Mouse (Mus musculus): Measurements from ENCODE around the gene Ccdc162. TPM values are rescaled to one million over a fixed set of nuclear protein-coding genes. Genes with fewer than 3 reads are reported as not detected.

The Ccdc162 gene
- polyA plus RNA-seq, 1 experiment from 2014 or later: 0.20 TPM

DNA sequence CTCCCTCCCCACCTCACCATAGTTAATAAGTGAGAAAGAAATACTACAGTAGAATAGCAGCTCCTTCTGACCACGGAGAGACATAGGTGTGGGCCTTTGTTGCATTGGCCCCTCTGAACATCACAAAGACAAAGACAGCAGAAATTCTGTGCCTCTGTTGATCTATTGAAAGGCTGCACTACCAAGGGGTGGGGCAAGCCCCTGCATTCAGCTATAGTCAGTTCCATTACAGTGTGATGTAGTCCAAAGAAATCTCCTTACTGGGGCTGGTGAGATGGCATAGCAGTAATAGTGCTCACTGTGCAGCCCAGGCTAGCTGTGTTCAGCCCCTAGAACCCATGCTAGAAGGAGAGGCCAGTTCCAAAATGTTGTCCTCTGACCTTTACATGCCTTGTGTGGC lies 211.4 kb downstream of the Ccdc162 start:
- TF ChIP-seq CTCF (IDR thresholded peaks at IDR 0.05; ENCODE audit: low read depth): no peak
- no peaks in the 10 kb centered on the region for H3K4me1 ChIP-seq (ENCODE audit: insufficient read depth)
- H3K36me3 ChIP-seq (ENCODE audit: insufficient read depth): no peaks in the 10 kb centered on the region
- H3K27me3 ChIP-seq (ENCODE audit: insufficient read depth, low read length): no peaks in the 10 kb centered on the region
- H3K27ac ChIP-seq (ENCODE audit: low read depth): no peak overlapping the region
- WGBS: 89% methylated on average over 1 of the region's 1 CpGs
- DNase-seq: no peak
- no peak overlapping the region for H3K4me3 ChIP-seq (ENCODE audit: low read depth, low read length)
- H3K9ac ChIP-seq: no peak overlapping the region
- ATAC-seq (ENCODE audit: insufficient read depth): no peak
- no peak overlapping the region for H3K4me2 ChIP-seq
- H3K9me3 ChIP-seq (ENCODE audit: low read depth, low read length): no peaks in the 10 kb centered on the region

DNA sequence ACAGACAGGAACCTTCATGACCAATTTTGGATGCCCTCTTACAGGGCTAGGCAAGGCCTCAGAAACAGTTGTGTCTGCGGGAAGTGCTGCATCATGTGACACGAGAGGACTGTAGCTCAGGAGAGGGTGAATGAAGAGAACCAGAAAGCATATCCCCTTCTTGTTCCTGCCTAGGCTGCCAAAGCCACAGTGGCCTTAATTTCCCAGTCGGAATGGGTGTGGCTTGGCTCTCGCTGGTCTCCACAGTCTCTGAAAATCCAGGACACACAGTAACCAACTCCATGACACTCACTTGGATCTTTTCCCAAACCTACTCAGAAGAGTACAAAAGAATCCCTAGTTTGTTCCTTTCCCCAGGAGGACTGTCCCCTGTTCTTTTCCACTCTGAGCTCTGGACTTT lies 215.5 kb downstream of the Ccdc162 start:
- 51% methylated on average over 4 of the region's 4 CpGs for WGBS
- DNase-seq (peak; percentile 45), ATAC-seq (ENCODE audit: insufficient read depth) (no peak)
- Histone ChIP-seq H3K9ac (no peak overlapping the region), H3K4me1 (ENCODE audit: insufficient read depth) (no peaks in the 10 kb centered on the region), H3K4me2 (no peak overlapping the region), H3K36me3 (ENCODE audit: insufficient read depth) (no peaks in the 10 kb centered on the region), H3K27ac (ENCODE audit: low read depth) (no peak overlapping the region), H3K9me3 (ENCODE audit: low read depth, low read length) (no peaks in the 10 kb centered on the region), H3K4me3 (ENCODE audit: low read depth, low read length) (no peak overlapping the region), H3K27me3 (ENCODE audit: insufficient read depth, low read length) (no peaks in the 10 kb centered on the region)
- no peak for TF ChIP-seq CTCF (IDR thresholded peaks at IDR 0.05; ENCODE audit: low read depth)

DNA sequence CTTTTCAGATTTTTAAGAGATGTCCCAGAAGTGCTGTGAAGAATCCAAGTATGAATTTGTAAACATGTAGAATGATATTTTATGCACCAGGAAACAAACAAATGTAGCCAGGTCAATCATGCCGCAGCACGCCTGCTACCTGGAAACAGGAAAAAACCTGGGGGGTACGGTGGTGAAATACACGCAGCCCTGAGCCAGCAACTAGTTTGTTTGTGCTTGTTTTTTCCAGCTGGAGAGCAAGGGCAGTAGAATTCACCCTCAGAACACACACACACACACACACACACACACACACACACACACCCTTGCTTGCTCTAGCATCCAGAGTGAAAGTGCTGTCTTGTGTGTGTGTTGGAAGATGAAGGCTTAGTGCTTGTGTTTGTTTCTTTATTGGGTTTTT lies 225.3 kb downstream of the Ccdc162 start:
- Histone ChIP-seq H3K4me2 (peak overlapping the region; percentile 100), H3K4me1 (ENCODE audit: insufficient read depth) (peaks cover 4% of the 10 kb centered on the region), H3K27ac (ENCODE audit: low read depth) (no peak overlapping the region), H3K36me3 (ENCODE audit: insufficient read depth) (peaks cover 24% of the 10 kb centered on the region), H3K27me3 (ENCODE audit: insufficient read depth, low read length) (no peaks in the 10 kb centered on the region), H3K9ac (no peak overlapping the region), H3K9me3 (ENCODE audit: low read depth, low read length) (no peaks in the 10 kb centered on the region), H3K4me3 (ENCODE audit: low read depth, low read length) (peak overlapping the region; percentile 67; the same call in 1 of the 2 replicates)
- ATAC-seq (ENCODE audit: insufficient read depth) (no peak), DNase-seq (no peak)
- WGBS: 44% methylated on average over 4 of the region's 4 CpGs
- no peak for TF ChIP-seq CTCF (IDR thresholded peaks at IDR 0.05; ENCODE audit: low read depth)

DNA sequence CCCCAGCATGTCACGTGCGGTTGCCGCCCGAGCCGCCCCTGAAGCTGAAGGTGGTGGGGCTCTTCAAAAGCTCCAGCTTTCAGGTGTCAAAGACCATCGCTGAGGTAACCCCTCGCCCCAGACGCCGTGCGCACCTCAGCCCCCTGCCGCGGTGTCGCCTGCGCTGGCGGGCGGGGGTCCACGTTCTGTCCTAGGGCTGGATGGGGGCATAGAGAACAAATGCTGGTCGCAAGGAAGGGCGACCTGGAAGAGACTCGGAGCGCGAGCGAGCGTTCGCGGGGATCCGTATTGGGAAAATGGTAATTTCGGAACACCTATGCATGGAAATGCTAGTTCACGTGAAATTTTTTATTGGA lies 225.9 kb downstream of the Ccdc162 start:
- no peak for TF ChIP-seq CTCF (IDR thresholded peaks at IDR 0.05; ENCODE audit: low read depth)
- Histone ChIP-seq H3K9me3 (ENCODE audit: low read depth, low read length) (no peaks in the 10 kb centered on the region), H3K36me3 (ENCODE audit: insufficient read depth) (peaks cover 30% of the 10 kb centered on the region), H3K4me3 (ENCODE audit: low read depth, low read length) (peak overlapping the region; percentile 67), H3K27me3 (ENCODE audit: insufficient read depth, low read length) (no peaks in the 10 kb centered on the region), H3K9ac (peak overlapping the region; percentile 58), H3K4me1 (ENCODE audit: insufficient read depth) (peaks cover 4% of the 10 kb centered on the region), H3K27ac (ENCODE audit: low read depth) (no peak overlapping the region), H3K4me2 (peak overlapping the region; percentile 100)
- ATAC-seq (ENCODE audit: insufficient read depth) (no peak), DNase-seq (no peak)
- under 1% methylated on average over 29 of the region's 29 CpGs for WGBS

GRCm38 (mm10) chr10:41489708-41490517 lies 226.5 kb downstream of the Ccdc162 start, which contains the start of the genes Smpd2 and Ppil6:
Gene Smpd2 (minus strand): TSS chr10:41490369.
Gene Ppil6 (plus strand): TSS chr10:41490439.
- ATAC-seq (ENCODE audit: insufficient read depth) (peak; percentile 94), DNase-seq (peak; percentile 98)
- peak within 1 kb of the TSS; percentile 67 for H3K4me3 ChIP-seq (ENCODE audit: low read depth, low read length)
- H3K4me2 ChIP-seq: peak within 1 kb of the TSS; percentile 100
- peak within 1 kb of the TSS; percentile 81 for H3K27ac ChIP-seq (ENCODE audit: low read depth)
- 0 out of 2 replicates have a peak, but pooled peaks have one; percentile 9 for TF ChIP-seq CTCF (IDR thresholded peaks at IDR 0.05; ENCODE audit: low read depth)
- H3K9ac ChIP-seq: peak within 1 kb of the TSS; percentile 74
- WGBS: under 1% methylated on average over 50 of the region's 50 CpGs
- H3K9me3 ChIP-seq (ENCODE audit: low read depth, low read length): no peaks in the 10 kb centered on the region
- peaks cover 36% of the 10 kb centered on the region for H3K36me3 ChIP-seq (ENCODE audit: insufficient read depth)
- H3K4me1 ChIP-seq (ENCODE audit: insufficient read depth): peaks cover 4% of the 10 kb centered on the region
- no peaks in the 10 kb centered on the region for H3K27me3 ChIP-seq (ENCODE audit: insufficient read depth, low read length)

GRCm38 (mm10) chr10:41489294-41489693 lies 227.1 kb downstream of the Ccdc162 start:
- Histone ChIP-seq H3K4me3 (ENCODE audit: low read depth, low read length) (peak overlapping the region; percentile 67), H3K9ac (peak overlapping the region; percentile 74), H3K36me3 (ENCODE audit: insufficient read depth) (peaks cover 42% of the 10 kb centered on the region), H3K9me3 (ENCODE audit: low read depth, low read length) (no peaks in the 10 kb centered on the region), H3K27me3 (ENCODE audit: insufficient read depth, low read length) (no peaks in the 10 kb centered on the region), H3K27ac (ENCODE audit: low read depth) (peak overlapping the region; percentile 26; the same call in 1 of the 2 replicates), H3K4me2 (peak overlapping the region; percentile 100), H3K4me1 (ENCODE audit: insufficient read depth) (peaks cover 4% of the 10 kb centered on the region)
- ATAC-seq (ENCODE audit: insufficient read depth) (0 out of 2 replicates have a peak, but pooled peaks have one; percentile 5), DNase-seq (no peak)
- 16% methylated on average over 8 of the region's 8 CpGs for WGBS
- TF ChIP-seq CTCF (IDR thresholded peaks at IDR 0.05; ENCODE audit: low read depth): no peak

DNA sequence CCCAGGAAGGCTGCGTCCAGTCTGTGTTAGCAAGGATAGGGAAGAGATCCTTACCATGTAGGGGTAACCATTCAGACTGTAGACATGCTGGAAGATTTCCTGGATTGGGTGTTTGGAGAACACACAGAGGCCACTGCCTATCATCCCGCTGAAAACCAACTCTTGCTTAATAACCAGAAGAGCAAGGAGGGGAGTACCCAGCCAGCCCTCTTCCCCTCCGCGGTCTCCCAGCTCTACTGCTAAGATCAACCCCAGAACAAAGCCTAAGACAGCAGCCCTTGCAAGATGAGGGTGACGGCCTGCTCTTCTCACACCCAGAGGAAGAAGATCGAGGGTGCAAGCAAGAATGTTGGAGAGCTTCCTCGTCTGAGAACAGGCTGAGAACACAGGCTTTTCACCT lies 227.6 kb downstream of the Ccdc162 start:
- H3K27ac ChIP-seq (ENCODE audit: low read depth): peak overlapping the region; percentile 26; the same call in 1 of the 2 replicates
- DNase-seq (peak; percentile 28), ATAC-seq (ENCODE audit: insufficient read depth) (no peak)
- WGBS: 25% methylated on average over 7 of the region's 7 CpGs
- H3K4me1 ChIP-seq (ENCODE audit: insufficient read depth): peaks cover 4% of the 10 kb centered on the region
- H3K9ac ChIP-seq: peak overlapping the region; percentile 74
- peaks cover 46% of the 10 kb centered on the region for H3K36me3 ChIP-seq (ENCODE audit: insufficient read depth)
- peak overlapping the region; percentile 100 for H3K4me2 ChIP-seq
- no peaks in the 10 kb centered on the region for H3K9me3 ChIP-seq (ENCODE audit: low read depth, low read length)
- TF ChIP-seq CTCF (IDR thresholded peaks at IDR 0.05; ENCODE audit: low read depth): no peak
- H3K4me3 ChIP-seq (ENCODE audit: low read depth, low read length): peak overlapping the region; percentile 67
- no peaks in the 10 kb centered on the region for H3K27me3 ChIP-seq (ENCODE audit: insufficient read depth, low read length)

Small RNA genes lying within 50 kb of the gene (microRNA-seq; reads per million reads assigned to microRNA genes)
- gene Mir3473b (ENCODE audit: borderline number of aligned reads): not detected

Other genes starting within 250 kb of the Ccdc162 start
- gene Mical1, start 240.3 kb downstream of the Ccdc162 start, polyA plus RNA-seq (2014; fragmentation: Nextera tagmentation; extraction: Ambion mirVana): 75.1 and 78.7 TPM in 2 replicates
- gene Smpd2, start 226.3 kb downstream of the Ccdc162 start, polyA plus RNA-seq (2014; fragmentation: Nextera tagmentation; extraction: Ambion mirVana): 61.4 and 62.4 TPM in 2 replicates
- gene Ppil6, start 226.2 kb downstream of the Ccdc162 start, polyA plus RNA-seq (2014; fragmentation: Nextera tagmentation; extraction: Ambion mirVana): 0.73 and 1.2 TPM in 2 replicates
- gene Cd164, start 197.2 kb downstream of the Ccdc162 start, polyA plus RNA-seq (2014; fragmentation: Nextera tagmentation; extraction: Ambion mirVana): 196 and 208 TPM in 2 replicates
- 23.2 and 25.3 TPM in 2 replicates for gene Cep57l1, start 93.2 kb upstream of the Ccdc162 start, polyA plus RNA-seq (2014; fragmentation: Nextera tagmentation; extraction: Ambion mirVana)
- gene Sesn1, start 93.3 kb upstream of the Ccdc162 start, polyA plus RNA-seq (2014; fragmentation: Nextera tagmentation; extraction: Ambion mirVana): 30.5 and 32.5 TPM in 2 replicates

All from lung, embryonic 14.5 days (tissue).